Mouse (Mus musculus) heart, embryonic 16.5 days (tissue): ENCODE measurements around the gene Atp6v1d. TPM values are rescaled to one million over a fixed set of nuclear protein-coding genes. Genes with fewer than 3 reads are reported as not detected.

Source experiments
- ATAC-seq: fragments of 200-750 bp; cut with Nextera tagmentation; replicated peaks from 2 replicates; pipeline ENCODE4 v1.8.0; 2017; ENCODE audit warnings: moderate number of reproducible peaks; ENCODE audit not compliant: insufficient read depth, low FRiP score; ENCODE audit errors: extremely low read depth
- H3K27ac ChIP-seq: fragments of 300-500 bp; sonication (generic); 2 replicates; pipeline ENCODE4 v1.5.1; 2014; ENCODE audit warnings: mild to moderate bottlenecking, low read length, control low read depth, moderate library complexity
- H3K27me3 ChIP-seq: fragments of 300-500 bp; sonication (generic); 2 replicates; pipeline ENCODE4 v1.6.1; 2014; ENCODE audit warnings: low read length, mixed read lengths; ENCODE audit not compliant: control insufficient read depth, insufficient read depth
- H3K36me3 ChIP-seq: fragments of 300-500 bp; sonication (generic); 2 replicates; pipeline ENCODE4 v1.6.1; 2014; ENCODE audit not compliant: control insufficient read depth, insufficient read depth
- H3K4me1 ChIP-seq: fragments of 300-500 bp; sonication (generic); 2 replicates; pipeline ENCODE4 v1.6.1; 2014; ENCODE audit warnings: low read length, mixed read lengths; ENCODE audit not compliant: control insufficient read depth, insufficient read depth
- H3K4me2 ChIP-seq: fragments of 300-500 bp; sonication (generic); 2 replicates; pipeline ENCODE4 v1.6.1; 2014; ENCODE audit warnings: low read depth, mild to moderate bottlenecking, control low read depth, low read length
- H3K4me3 ChIP-seq: fragments of 300-500 bp; sonication (generic); 2 replicates; pipeline ENCODE4 v1.5.1; 2014; ENCODE audit warnings: mild to moderate bottlenecking, control low read depth, low read length
- H3K9ac ChIP-seq: fragments of 300-500 bp; sonication (generic); 2 replicates; pipeline ENCODE4 v1.6.1; 2014; ENCODE audit warnings: low read length, control low read depth
- H3K9me3 ChIP-seq: fragments of 300-500 bp; sonication (generic); replicated peaks from 2 replicates; pipeline ENCODE4 v1.6.1; 2016; ENCODE audit warnings: low read length; ENCODE audit not compliant: control insufficient read depth
- WGBS: fragments of 180-500 bp; shearing (Covaris S2); extraction: QIAGEN DNeasy Blood & Tissue Kit; methylation state at CpG from one replicate; pipeline ENCODE4 v1.1.7; 2014; 5-methylcytosine and 5-hydroxymethylcytosine counted together
- polyA plus RNA-seq: library from polyadenylated mRNA; unstranded; fragments of >200 nt; fragmentation: Nextera tagmentation; extraction: Ambion mirVana; gene quantifications from 2 replicates; pipeline ENCODE4 v1.2.1, GENCODE M21; 2015

Gene Atp6v1d
- polyA plus RNA-seq, 1 experiment from 2014 or later = 84.8 TPM

DNA sequence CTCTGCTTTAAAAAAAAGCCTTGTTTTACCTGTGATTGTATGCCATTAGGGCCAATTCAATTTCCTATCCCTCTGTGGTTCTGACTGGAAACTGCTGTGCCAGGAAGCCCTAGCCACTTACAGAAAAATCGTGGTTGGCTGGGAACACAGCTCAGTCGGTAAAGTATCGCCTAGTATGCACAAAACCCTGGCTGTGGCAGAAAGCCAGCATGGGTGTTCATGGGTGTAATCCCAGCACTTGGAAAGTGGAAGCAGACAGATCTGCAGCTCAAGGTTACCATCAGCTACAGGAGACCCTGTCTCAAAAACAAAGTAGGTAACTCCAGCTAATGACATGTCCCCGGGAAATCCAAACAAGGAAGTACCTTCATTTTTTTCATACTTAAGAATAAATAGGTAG lies 21.5 kb downstream of the Atp6v1d start:
- Histone ChIP-seq H3K4me3 (no peak overlapping the region), H3K4me1 (no peaks in the 10 kb centered on the region), H3K4me2 (no peak overlapping the region), H3K27me3 (no peaks in the 10 kb centered on the region), H3K9me3 (no peaks in the 10 kb centered on the region), H3K9ac (no peak overlapping the region), H3K27ac (no peak overlapping the region), H3K36me3 (peaks cover 38% of the 10 kb centered on the region)
- ATAC-seq = no peak
- 71% methylated on average over 4 of the region's 4 CpGs for WGBS

DNA sequence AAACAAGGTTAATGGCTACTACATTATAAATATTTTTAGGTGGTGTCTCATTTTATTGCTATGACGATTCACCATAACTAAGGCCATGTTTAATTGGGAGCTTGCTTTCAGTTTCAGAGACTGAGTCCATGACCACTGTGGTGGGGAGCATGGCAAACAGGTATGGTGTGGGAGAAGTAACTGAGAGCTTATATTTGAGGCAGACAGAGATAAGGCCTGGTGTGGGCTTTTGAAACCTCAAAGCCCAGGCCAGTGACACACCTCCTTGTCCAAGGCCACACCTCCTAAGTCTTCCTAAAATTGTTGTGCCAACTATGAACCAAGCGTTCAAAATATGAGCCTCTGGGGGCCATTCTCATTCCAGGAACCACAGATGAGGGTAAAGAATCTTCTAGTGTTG lies 26.9 kb downstream of the Atp6v1d start:
- Histone ChIP-seq H3K4me3 (no peak overlapping the region), H3K9ac (no peak overlapping the region), H3K4me2 (no peak overlapping the region), H3K4me1 (no peaks in the 10 kb centered on the region), H3K36me3 (peaks cover 25% of the 10 kb centered on the region), H3K27ac (no peak overlapping the region), H3K9me3 (no peaks in the 10 kb centered on the region), H3K27me3 (no peaks in the 10 kb centered on the region)
- no peak for ATAC-seq
- 81% methylated on average over 2 of the region's 2 CpGs for WGBS

GRCm38 (mm10) chr12:78814437-78814836 lies 47.0 kb downstream of the Atp6v1d start:
- Histone ChIP-seq H3K27ac (no peak overlapping the region), H3K36me3 (peaks cover 11% of the 10 kb centered on the region; the same call in 1 of the 2 replicates), H3K4me1 (peaks cover 3% of the 10 kb centered on the region; the same call in 1 of the 2 replicates), H3K9me3 (no peaks in the 10 kb centered on the region), H3K4me2 (no peak overlapping the region), H3K4me3 (no peak overlapping the region), H3K27me3 (no peaks in the 10 kb centered on the region), H3K9ac (no peak overlapping the region)
- no peak for ATAC-seq

DNA sequence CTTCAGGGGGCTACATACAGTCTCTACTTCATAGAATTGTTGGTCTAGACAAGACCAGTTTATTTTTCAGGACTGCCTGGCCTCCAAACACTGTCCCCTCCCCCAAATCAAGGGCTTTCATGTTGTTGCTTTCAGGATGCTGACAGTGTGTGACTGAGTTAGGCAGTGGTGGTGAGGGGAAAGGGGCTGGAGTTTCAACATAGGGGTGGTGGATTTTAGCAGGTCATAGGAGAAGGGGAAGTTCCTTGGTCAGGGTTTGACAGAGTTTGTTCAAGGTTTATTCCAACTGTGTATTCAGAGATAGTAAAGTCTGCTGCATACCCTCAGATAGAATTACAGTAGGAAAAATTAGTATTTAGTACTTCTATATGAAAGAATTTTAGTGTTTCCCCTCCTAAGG lies 59.6 kb downstream of the Atp6v1d start:
- ATAC-seq = no peak
- no peak overlapping the region for H3K4me2 ChIP-seq
- H3K9me3 ChIP-seq = no peaks in the 10 kb centered on the region
- no peaks in the 10 kb centered on the region for H3K27me3 ChIP-seq
- no peak overlapping the region for H3K9ac ChIP-seq
- peaks cover 11% of the 10 kb centered on the region; the same call in 1 of the 2 replicates for H3K36me3 ChIP-seq
- H3K4me1 ChIP-seq = no peaks in the 10 kb centered on the region
- H3K27ac ChIP-seq = no peak overlapping the region
- H3K4me3 ChIP-seq = no peak overlapping the region

- no peak overlapping the region for H3K4me2 ChIP-seq
- 90% methylated on average over 3 of the region's 3 CpGs for WGBS
- no peak for ATAC-seq
Measured at GRCm38 (mm10) chr12:78800036-78800435, 61.4 kb downstream of the Atp6v1d start.

DNA sequence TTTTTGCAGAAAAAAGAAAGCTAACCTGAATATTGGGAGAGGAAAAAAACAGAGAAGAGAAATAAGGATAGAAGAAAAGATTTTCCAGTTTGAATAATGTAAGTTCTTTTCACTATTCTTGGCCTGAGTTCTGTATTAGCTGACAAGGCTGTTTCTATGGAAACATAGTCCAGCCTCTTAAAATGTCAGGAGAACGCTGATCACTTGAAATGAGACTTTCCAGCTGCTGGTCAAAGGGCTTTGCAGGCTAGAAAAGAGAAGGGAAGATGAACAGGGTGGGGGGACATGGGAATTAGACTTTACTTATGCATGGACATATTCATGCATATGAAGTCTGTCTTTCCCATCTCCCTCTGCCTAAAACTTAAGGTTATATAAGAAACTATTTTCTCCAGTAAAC lies 67.2 kb downstream of the Atp6v1d start:
- no peaks in the 10 kb centered on the region for H3K9me3 ChIP-seq
- H3K27ac ChIP-seq = no peak overlapping the region
- no peak for ATAC-seq
- H3K36me3 ChIP-seq = peaks cover 11% of the 10 kb centered on the region; the same call in 1 of the 2 replicates
- no peak overlapping the region for H3K9ac ChIP-seq
- no peak overlapping the region for H3K4me2 ChIP-seq
- H3K4me3 ChIP-seq = no peak overlapping the region
- H3K27me3 ChIP-seq = no peaks in the 10 kb centered on the region
- 13% methylated on average over 1 of the region's 1 CpGs for WGBS
- 0 out of 2 replicates have a peak, but pooled peaks cover 4% of the 10 kb centered on the region for H3K4me1 ChIP-seq

More at GRCm38 (mm10) chr12:78800036-78800435, 61.4 kb downstream of the Atp6v1d start:
- Histone ChIP-seq H3K27ac (no peak overlapping the region), H3K36me3 (peaks cover 11% of the 10 kb centered on the region; the same call in 1 of the 2 replicates), H3K4me1 (no peaks in the 10 kb centered on the region), H3K4me3 (no peak overlapping the region), H3K27me3 (no peaks in the 10 kb centered on the region), H3K9me3 (no peaks in the 10 kb centered on the region), H3K9ac (no peak overlapping the region)

DNA sequence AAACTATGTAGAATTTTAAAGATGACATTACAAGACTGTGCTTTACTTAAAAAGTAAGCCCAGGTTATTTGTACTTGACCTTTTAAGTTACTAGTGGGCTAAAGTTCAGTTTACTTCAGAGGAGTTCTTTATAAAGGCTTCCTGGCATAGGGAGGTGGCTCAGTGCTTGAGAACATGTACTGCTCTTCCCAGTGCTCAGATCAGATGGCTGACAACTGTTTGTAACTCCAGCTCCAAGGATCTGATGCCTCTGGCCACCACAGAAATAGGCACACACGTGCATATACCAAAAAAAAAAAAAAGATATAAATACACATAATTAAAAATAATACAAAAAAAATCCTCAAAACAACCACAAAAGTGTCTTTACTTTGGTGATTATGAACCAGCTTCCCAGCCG lies 70.6 kb downstream of the Atp6v1d start:
- Histone ChIP-seq H3K27ac (no peak overlapping the region), H3K4me1 (peaks cover 13% of the 10 kb centered on the region)
- no peak for ATAC-seq

More for the DNA sequence above, 70.6 kb downstream of the Atp6v1d start:
- WGBS = 65% methylated on average over 2 of the region's 2 CpGs
- no peak overlapping the region for H3K4me3 ChIP-seq
- H3K27me3 ChIP-seq = no peaks in the 10 kb centered on the region
- H3K9me3 ChIP-seq = no peaks in the 10 kb centered on the region
- H3K4me2 ChIP-seq = no peak overlapping the region
- H3K9ac ChIP-seq = no peak overlapping the region
- H3K36me3 ChIP-seq = no peaks in the 10 kb centered on the region; the same call in 1 of the 2 replicates

Other genes starting within 250 kb of the Atp6v1d start
- gene Fam71d, start 170.1 kb downstream of the Atp6v1d start, polyA plus RNA-seq = not detected in 2 replicates
- gene Mpp5, start 112.7 kb downstream of the Atp6v1d start, polyA plus RNA-seq = 14.5 and 15.2 TPM in 2 replicates
- gene Eif2s1, start 181 bp upstream of the Atp6v1d start, polyA plus RNA-seq = 153 and 161 TPM in 2 replicates
- 2.3 and 2.4 TPM in 2 replicates for gene Plek2, start 45.3 kb upstream of the Atp6v1d start, polyA plus RNA-seq
- 3.9 and 4.7 TPM in 2 replicates for gene Tmem229b, start 146.0 kb upstream of the Atp6v1d start, polyA plus RNA-seq
- gene Plekhh1, start 167.5 kb upstream of the Atp6v1d start, polyA plus RNA-seq = 1.8 and 2.8 TPM in 2 replicates
- 12.2 and 15.3 TPM in 2 replicates for gene Pigh, start 228.0 kb upstream of the Atp6v1d start, polyA plus RNA-seq